Mouse (Mus musculus) megakaryocyte, embryonic 14.5 days (primary cell): Measurements from ENCODE around the gene Inpp5d. TPM values are rescaled to one million over a fixed set of nuclear protein-coding genes. Genes with fewer than 3 reads are reported as not detected.

Experiments
- H3K27me3 ChIP-seq: replicated peaks from 2 replicates; pipeline ENCODE3; 2012; ENCODE audit warnings: inconsistent platforms
- H3K36me3 ChIP-seq: replicated peaks from 2 replicates; pipeline ENCODE3; 2012; ENCODE audit warnings: low read length, inconsistent platforms, mixed read lengths
- H3K4me1 ChIP-seq: 2 replicates; pipeline ENCODE4 v1.6.1; 2012; ENCODE audit warnings: inconsistent platforms
- H3K4me3 ChIP-seq: replicated peaks from 2 replicates; pipeline ENCODE3; 2012; ENCODE audit warnings: moderate library complexity, mild to moderate bottlenecking, inconsistent platforms
- H3K9me3 ChIP-seq: 2 replicates; pipeline ENCODE4 v1.6.1; 2012; ENCODE audit warnings: inconsistent platforms
- FLI1 ChIP-seq: IDR thresholded peaks from 2 replicates; pipeline ENCODE4 v1.6.1; 2012; ENCODE audit warnings: low read length, inconsistent platforms, mixed read lengths
- GATA1 ChIP-seq: IDR thresholded peaks from 3 replicates; pipeline ENCODE4 v1.6.1; 2012; ENCODE audit warnings: mixed read lengths, low read length, inconsistent platforms, borderline replicate concordance
- polyA plus RNA-seq: library from polyadenylated mRNA; stranded (reverse); fragments of >175 nt; gene quantifications from 2 replicates; pipeline ENCODE4 v1.2.3, GENCODE M21; 2012; ENCODE audit warnings: low replicate concordance; ENCODE audit not compliant: insufficient read depth

Gene Inpp5d
- polyA plus RNA-seq: 107 and 189 TPM in 2 replicates

- Histone ChIP-seq H3K4me1 (peaks cover 66% of the 10 kb centered on the region), H3K4me3 (peak within 1 kb of the TSS; percentile 92), H3K9me3 (no peaks in the 10 kb centered on the region), H3K27me3 (no peaks in the 10 kb centered on the region), H3K36me3 (peaks cover 36% of the 10 kb centered on the region)
- TF ChIP-seq GATA1 (no peak), FLI1 (no peak)
Observed at GRCm38 (mm10) chr1:87620211-87620668, at the start of gene Inpp5d. Gene Inpp5d (plus strand): TSS chr1:87620312.

DNA sequence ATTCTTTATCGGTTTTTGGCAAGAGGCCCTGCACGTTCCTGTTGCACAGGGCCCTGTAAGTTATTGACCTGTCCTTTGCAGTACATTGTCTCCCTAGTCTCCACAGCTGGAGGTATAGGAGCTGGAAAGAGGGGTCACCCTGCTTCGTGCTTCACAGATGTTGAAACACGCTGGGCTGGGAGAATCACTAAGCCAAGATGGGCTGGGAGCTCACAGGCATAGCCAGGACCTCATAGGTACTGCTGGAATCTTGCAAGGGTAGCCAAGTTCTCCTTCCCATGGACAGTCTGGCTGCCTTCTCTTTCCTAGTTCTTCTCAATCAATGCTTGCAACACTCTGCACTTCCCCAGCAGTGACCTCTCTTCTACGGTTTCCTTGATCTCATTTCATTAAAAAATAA, 46.9 kb upstream of the Inpp5d start:
- Histone ChIP-seq H3K4me1 (no peaks in the 10 kb centered on the region), H3K27me3 (peaks cover 61% of the 10 kb centered on the region), H3K4me3 (no peak overlapping the region), H3K36me3 (no peaks in the 10 kb centered on the region), H3K9me3 (peaks cover 18% of the 10 kb centered on the region; the same call in 1 of the 2 replicates)
- no peak for TF ChIP-seq GATA1
- no peak for TF ChIP-seq FLI1

GRCm38 (mm10) chr1:87573800-87574215, 46.3 kb upstream of the Inpp5d start, which contains the start of gene Ngef:
Gene Ngef (minus strand): TSS chr1:87573870.
- no peaks in the 10 kb centered on the region for H3K36me3 ChIP-seq
- peaks cover 15% of the 10 kb centered on the region; the same call in 1 of the 2 replicates for H3K9me3 ChIP-seq
- peaks cover 55% of the 10 kb centered on the region for H3K27me3 ChIP-seq
- no peak for TF ChIP-seq FLI1
- TF ChIP-seq GATA1: no peak
- no peaks in the 10 kb centered on the region for H3K4me1 ChIP-seq
- no peak within 1 kb of the TSS for H3K4me3 ChIP-seq

DNA sequence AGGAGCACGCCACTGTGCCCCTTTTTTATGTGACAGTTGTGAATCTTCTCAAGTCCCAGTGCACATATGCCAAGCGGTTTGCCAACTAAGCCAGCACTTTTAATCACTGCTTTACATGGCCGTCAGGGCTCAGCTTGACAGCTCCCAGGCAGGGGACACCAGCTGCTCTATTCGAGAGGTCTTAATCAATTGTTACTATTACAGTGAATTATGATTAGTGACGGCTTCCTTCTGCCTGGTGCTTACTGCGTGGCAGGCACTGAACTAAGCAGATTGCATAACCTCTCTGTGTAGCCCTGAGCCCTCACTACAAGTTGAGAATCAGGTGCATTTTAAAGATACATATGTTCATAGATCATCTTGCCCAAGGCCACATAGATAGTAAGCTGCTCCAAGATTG, 45.8 kb upstream of the Inpp5d start:
- H3K27me3 ChIP-seq: peaks cover 50% of the 10 kb centered on the region
- no peak overlapping the region for H3K4me3 ChIP-seq
- TF ChIP-seq FLI1: no peak
- no peak for TF ChIP-seq GATA1
- H3K4me1 ChIP-seq: no peaks in the 10 kb centered on the region; the same call in 1 of the 2 replicates
- H3K9me3 ChIP-seq: peaks cover 10% of the 10 kb centered on the region; the same call in 1 of the 2 replicates
- no peaks in the 10 kb centered on the region for H3K36me3 ChIP-seq

- H3K27me3 ChIP-seq: peaks cover 47% of the 10 kb centered on the region
- H3K4me3 ChIP-seq: no peak overlapping the region
- peaks cover 5% of the 10 kb centered on the region; the same call in 1 of the 2 replicates for H3K9me3 ChIP-seq
- H3K4me1 ChIP-seq: no peaks in the 10 kb centered on the region; the same call in 1 of the 2 replicates
- TF ChIP-seq GATA1: no peak
- no peak for TF ChIP-seq FLI1
- no peaks in the 10 kb centered on the region for H3K36me3 ChIP-seq
Observed at GRCm38 (mm10) chr1:87574785-87575184, 45.3 kb upstream of the Inpp5d start.

GRCm38 (mm10) chr1:87578965-87579364, 41.1 kb upstream of the Inpp5d start:
- H3K36me3 ChIP-seq: no peaks in the 10 kb centered on the region
- H3K27me3 ChIP-seq: peaks cover 34% of the 10 kb centered on the region
- peaks cover 11% of the 10 kb centered on the region for H3K4me1 ChIP-seq
- TF ChIP-seq GATA1 (no peak), FLI1 (no peak)
- H3K4me3 ChIP-seq: no peak overlapping the region
- no peaks in the 10 kb centered on the region for H3K9me3 ChIP-seq

DNA sequence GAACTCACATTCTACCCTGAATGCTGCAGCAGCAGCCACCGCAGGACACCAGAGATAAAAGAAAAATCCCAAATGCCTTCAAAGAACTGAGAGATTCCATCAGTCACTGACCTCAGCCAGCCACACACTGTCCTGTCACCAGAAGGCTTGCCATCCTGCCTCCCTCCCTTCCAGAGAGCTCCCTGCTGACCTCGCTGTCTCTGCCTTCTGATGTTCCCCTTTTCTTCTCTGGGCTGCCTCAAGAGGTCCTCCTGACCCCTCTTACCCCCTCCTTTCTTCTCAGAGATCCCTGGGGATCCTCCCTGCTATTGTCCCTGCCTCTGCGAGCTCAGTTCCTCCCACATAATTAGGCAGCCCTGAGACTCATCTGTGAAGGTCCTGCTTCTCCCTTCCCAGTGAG, 39.3 kb upstream of the Inpp5d start:
- peaks cover 11% of the 10 kb centered on the region for H3K4me1 ChIP-seq
- peaks cover 23% of the 10 kb centered on the region for H3K27me3 ChIP-seq
- no peaks in the 10 kb centered on the region for H3K36me3 ChIP-seq
- peak overlapping the region; percentile 69 for H3K4me3 ChIP-seq
- no peak for TF ChIP-seq GATA1
- no peak for TF ChIP-seq FLI1
- no peaks in the 10 kb centered on the region for H3K9me3 ChIP-seq

DNA sequence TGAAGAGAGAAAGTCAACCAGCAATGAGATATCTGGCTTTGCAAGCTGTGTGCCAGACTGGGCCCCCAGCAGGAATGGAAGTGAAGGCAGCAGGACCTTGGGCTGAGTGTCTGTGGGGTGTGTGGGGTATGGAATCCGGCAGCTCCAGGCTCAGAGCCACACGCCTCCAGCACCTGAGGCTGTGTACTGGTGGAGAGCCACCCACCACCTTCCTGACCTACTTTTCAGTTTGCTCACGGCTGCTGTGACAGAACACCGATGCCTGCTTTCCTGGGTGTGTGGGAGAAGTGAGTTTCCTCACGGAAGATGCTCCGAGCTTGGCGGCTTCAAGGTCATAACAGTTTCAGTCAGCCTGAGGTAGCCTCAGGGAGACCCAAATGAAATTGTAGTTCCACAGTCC, 30.9 kb upstream of the Inpp5d start:
- Histone ChIP-seq H3K27me3 (peaks cover 39% of the 10 kb centered on the region), H3K9me3 (no peaks in the 10 kb centered on the region), H3K4me1 (no peaks in the 10 kb centered on the region), H3K4me3 (no peak overlapping the region), H3K36me3 (no peaks in the 10 kb centered on the region)
- TF ChIP-seq FLI1 (no peak), GATA1 (no peak)

GRCm38 (mm10) chr1:87589980-87590379, 30.1 kb upstream of the Inpp5d start:
- H3K27me3 ChIP-seq: peaks cover 46% of the 10 kb centered on the region
- H3K36me3 ChIP-seq: no peaks in the 10 kb centered on the region
- no peak overlapping the region for H3K4me3 ChIP-seq
- no peak for TF ChIP-seq GATA1
- no peak for TF ChIP-seq FLI1
- no peaks in the 10 kb centered on the region for H3K4me1 ChIP-seq
- H3K9me3 ChIP-seq: no peaks in the 10 kb centered on the region

DNA sequence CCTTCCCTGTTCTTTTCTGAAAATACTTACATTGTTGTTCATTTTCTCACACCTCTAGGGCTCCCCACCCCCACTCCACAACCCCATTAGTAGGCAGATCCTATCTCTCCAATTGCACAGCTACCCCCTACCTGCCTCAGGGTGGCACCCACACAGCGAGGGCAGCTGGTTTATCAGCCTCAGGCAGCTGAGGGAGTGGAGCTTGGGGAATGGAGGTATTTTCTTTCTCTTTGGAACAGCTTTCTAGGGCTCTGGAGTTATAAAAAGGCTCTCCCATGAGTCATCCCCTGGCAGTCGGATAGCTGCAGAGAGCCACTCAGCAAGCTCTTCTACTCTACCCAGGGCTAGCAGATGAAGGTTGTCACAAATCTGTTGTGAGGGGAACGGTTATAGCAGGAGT, 25.9 kb upstream of the Inpp5d start:
- Histone ChIP-seq H3K27me3 (peaks cover 68% of the 10 kb centered on the region), H3K9me3 (no peaks in the 10 kb centered on the region), H3K4me1 (no peaks in the 10 kb centered on the region), H3K36me3 (no peaks in the 10 kb centered on the region), H3K4me3 (no peak overlapping the region)
- TF ChIP-seq FLI1: no peak

- TF ChIP-seq FLI1: no peak
- TF ChIP-seq GATA1: no peak
- no peak overlapping the region for H3K4me3 ChIP-seq
- no peaks in the 10 kb centered on the region for H3K9me3 ChIP-seq
- H3K27me3 ChIP-seq: peaks cover 64% of the 10 kb centered on the region
- no peaks in the 10 kb centered on the region for H3K4me1 ChIP-seq
- H3K36me3 ChIP-seq: no peaks in the 10 kb centered on the region
Observed at GRCm38 (mm10) chr1:87594671-87595070, 25.4 kb upstream of the Inpp5d start.
